Mouse (Mus musculus) layer of hippocampus, adult 8-10 months (tissue): ENCODE results near the gene Fam216a. TPM values are rescaled to one million over a fixed set of nuclear protein-coding genes. Genes with fewer than 3 reads are reported as not detected.

Experiments used
- DNase-seq, 2 experiments: peaks; one replicate each; pipeline ENCODE4 v3.0.0; 2022; ENCODE audit warnings: low spot score in 2 of 2
- total RNA-seq, 4 experiments: library from RNA; stranded (reverse); gene quantifications; 2 replicates each; pipeline ENCODE4 v1.2.4; 2022

Gene Fam216a
- total RNA-seq, 4 experiments from 2014 or later = 70.9 to 74.0 (median 72.8) TPM

GRCm38 (mm10) chr5:122391178-122391785 lies 19.1 kb upstream of the Fam216a start:
- DNase-seq = no peak

GRCm38 (mm10) chr5:122390671-122391070 lies 18.5 kb upstream of the Fam216a start:
- DNase-seq = no peak

GRCm38 (mm10) chr5:122390006-122390405 lies 17.8 kb upstream of the Fam216a start:
- DNase-seq = no peak

GRCm38 (mm10) chr5:122379374-122380155 lies 7.4 kb upstream of the Fam216a start:
- peak; percentile 74 to 86 for DNase-seq

GRCm38 (mm10) chr5:122378171-122378570 lies 6.0 kb upstream of the Fam216a start:
- no peak for DNase-seq

- DNase-seq = no peak
Measured at GRCm38 (mm10) chr5:122377101-122377833, 5.1 kb upstream of the Fam216a start.

- DNase-seq = no peak
Measured at GRCm38 (mm10) chr5:122372878-122373277, 714 bp upstream of the Fam216a start.

- no peak for DNase-seq
Measured at GRCm38 (mm10) chr5:122371591-122372191, 473 bp downstream of the Fam216a start, which contains the start of gene Gpn3. TSS of gene Gpn3 (plus strand) at chr5:122371876.

GRCm38 (mm10) chr5:122354492-122355067 lies 17.6 kb downstream of the Fam216a start:
- DNase-seq = no peak

GRCm38 (mm10) chr5:122353807-122354491 lies 18.2 kb downstream of the Fam216a start, which contains the start of the genes Rad9b and Vps29:
TSS of gene Rad9b (minus strand) at chr5:122354233.
TSS of gene Vps29 (plus strand) at chr5:122354369.
- peak; percentile 96 for DNase-seq

- DNase-seq = no peak
Measured at GRCm38 (mm10) chr5:122345777-122346176, 26.4 kb downstream of the Fam216a start.

- DNase-seq = peak in 1 of 2 experiments; percentile 65
Measured at GRCm38 (mm10) chr5:122344260-122344659, 27.9 kb downstream of the Fam216a start.

GRCm38 (mm10) chr5:122343768-122344167 lies 28.4 kb downstream of the Fam216a start:
- no peak for DNase-seq

- no peak for DNase-seq
Measured at GRCm38 (mm10) chr5:122342874-122343273, 29.3 kb downstream of the Fam216a start.

- no peak for DNase-seq
Measured at GRCm38 (mm10) chr5:122336554-122337294, 35.4 kb downstream of the Fam216a start.

GRCm38 (mm10) chr5:122334682-122335081 lies 37.5 kb downstream of the Fam216a start:
- no peak for DNase-seq

GRCm38 (mm10) chr5:122330269-122330668 lies 41.9 kb downstream of the Fam216a start:
- no peak for DNase-seq

- DNase-seq = no peak
Measured at GRCm38 (mm10) chr5:122327283-122327682, 44.9 kb downstream of the Fam216a start.

GRCm38 (mm10) chr5:122325477-122325876 lies 46.7 kb downstream of the Fam216a start:
- no peak for DNase-seq
